Mouse (Mus musculus) myocyte (in vitro differentiated cells): ENCODE results near the gene Spata31d1a. TPM values are rescaled to one million over a fixed set of nuclear protein-coding genes. Genes with fewer than 3 reads are reported as not detected.

Experiments used
- H3K27me3 ChIP-seq: one replicate; pipeline ENCODE4 v1.6.1; 2011; ENCODE audit not compliant: control insufficient read depth, insufficient read depth, insufficient read length
- H3K36me3 ChIP-seq: one replicate; pipeline ENCODE4 v1.6.1; 2011; ENCODE audit not compliant: control insufficient read depth, insufficient read depth
- H3K4me2 ChIP-seq: one replicate; pipeline ENCODE4 v1.6.1; 2011; ENCODE audit warnings: low read depth, control low read depth
- H3K4me3 ChIP-seq: one replicate; pipeline ENCODE4 v1.5.1; 2011; ENCODE audit warnings: mild to moderate bottlenecking, control low read depth, moderate library complexity
- H3K79me2 ChIP-seq: one replicate; pipeline ENCODE4 v1.6.1; 2011; ENCODE audit not compliant: control insufficient read depth, insufficient read depth
- H3ac ChIP-seq: one replicate; pipeline ENCODE4 v1.6.1; 2011; ENCODE audit not compliant: control insufficient read depth, insufficient read length
- CEBPB ChIP-seq: IDR thresholded peaks from 2 replicates; pipeline ENCODE4 v1.6.1; 2011; ENCODE audit warnings: mild to moderate bottlenecking, moderate library complexity; ENCODE audit not compliant: poor library complexity, insufficient read depth, severe bottlenecking
- E2F4 ChIP-seq: IDR thresholded peaks from one replicate; pipeline ENCODE4 v1.6.1; 2011; ENCODE audit warnings: mild to moderate bottlenecking, control low read depth, moderate library complexity; ENCODE audit not compliant: insufficient read depth
- MAX ChIP-seq: IDR thresholded peaks from one replicate; pipeline ENCODE4 v1.6.1; 2011; ENCODE audit warnings: low read depth, mild to moderate bottlenecking, control low read depth
- MYOD1 ChIP-seq, 3 experiments: IDR thresholded peaks; one replicate each; pipeline ENCODE4 v1.6.1; 2011; ENCODE audit warnings: control low read depth in 2 of 3, low read depth in 2 of 3, mild to moderate bottlenecking in 2 of 3, moderate library complexity in 1 of 3; ENCODE audit not compliant: insufficient read length in 2 of 3, control insufficient read depth in 1 of 3
- MYOG ChIP-seq, 3 experiments: IDR thresholded peaks; one replicate each; pipeline ENCODE4 v1.6.1; 2011; ENCODE audit warnings: control low read depth in 2 of 3, low read depth in 2 of 3, mild to moderate bottlenecking in 2 of 3; ENCODE audit not compliant: insufficient read length in 2 of 3, control insufficient read depth in 1 of 3, insufficient read depth in 1 of 3
- POLR2A ChIP-seq: IDR thresholded peaks from one replicate; pipeline ENCODE4 v1.6.1; 2011; ENCODE audit warnings: low read depth, mild to moderate bottlenecking, control low read depth, moderate library complexity; ENCODE audit not compliant: insufficient read length
- POLR2AphosphoS2 ChIP-seq: IDR thresholded peaks from one replicate; pipeline ENCODE4 v1.6.1; 2011; ENCODE audit warnings: low read depth, control low read depth; ENCODE audit not compliant: insufficient read length
- REST ChIP-seq: IDR thresholded peaks from one replicate; pipeline ENCODE4 v1.6.1; 2011; ENCODE audit warnings: mild to moderate bottlenecking, control low read depth, moderate library complexity; ENCODE audit not compliant: insufficient read depth, insufficient read length
- SRF ChIP-seq: IDR thresholded peaks from one replicate; pipeline ENCODE4 v1.6.1; 2011; ENCODE audit warnings: low read depth; ENCODE audit not compliant: control insufficient read depth, insufficient read length
- TCF12 ChIP-seq: IDR thresholded peaks from one replicate; pipeline ENCODE4 v1.6.1; 2011; ENCODE audit warnings: mild to moderate bottlenecking, control low read depth; ENCODE audit not compliant: poor library complexity, insufficient read depth, severe bottlenecking
- TCF3 ChIP-seq: IDR thresholded peaks from one replicate; pipeline ENCODE4 v1.6.1; 2011; ENCODE audit warnings: low read depth, control low read depth; ENCODE audit not compliant: insufficient read length
- USF1 ChIP-seq: IDR thresholded peaks from one replicate; pipeline ENCODE4 v1.6.1; 2011; ENCODE audit warnings: low read depth, mild to moderate bottlenecking, control low read depth, moderate library complexity
- polyA plus RNA-seq: library from polyadenylated mRNA; unstranded; fragments of >200 nt; fragmentation: generic; extraction: Trizol; gene quantifications from one replicate; pipeline ENCODE4 v1.2.1, GENCODE M21; 2012; ENCODE audit warnings: missing spikeins

Spata31d1a gene
- not detected for polyA plus RNA-seq

DNA sequence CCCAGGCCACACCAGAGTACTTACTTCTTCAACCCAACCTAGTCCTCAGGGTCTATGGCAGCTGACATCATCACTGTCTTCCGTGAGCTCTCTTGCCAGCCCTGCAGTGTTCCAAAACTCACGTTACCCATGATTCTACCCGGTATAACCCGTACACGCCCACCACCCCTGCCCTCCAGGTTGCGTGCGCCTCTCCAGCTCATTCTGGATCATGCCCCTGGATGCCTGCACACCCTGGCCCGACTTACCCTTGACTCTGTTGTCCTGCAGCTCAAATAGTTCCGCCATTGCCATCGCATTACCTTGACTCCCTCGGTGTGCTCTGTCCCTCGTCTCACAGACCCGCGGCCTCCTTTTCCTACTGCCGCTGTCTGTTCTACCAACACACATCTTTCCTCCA lies at the start of gene Spata31d1a:
TSS of gene Spata31d1a (minus strand) at position 101 of the 400 bp plus-strand sequence.
- no peaks in the 10 kb centered on the region for H3K79me2 ChIP-seq
- H3K4me2 ChIP-seq = no peak within 1 kb of the TSS
- H3K4me3 ChIP-seq = no peak within 1 kb of the TSS
- peaks cover 29% of the 10 kb centered on the region for H3K27me3 ChIP-seq
- no peak within 1 kb of the TSS for H3ac ChIP-seq
- no peaks in the 10 kb centered on the region for H3K36me3 ChIP-seq
- TF ChIP-seq SRF (no peak), MYOG (IDR thresholded peaks at IDR 0.05; ENCODE audit: control insufficient read depth in 1 of 3, insufficient read depth in 1 of 3, insufficient read length in 2 of 3, low read depth in 2 of 3) (no peak), E2F4 (no peak), MAX (no peak), MYOD1 (IDR thresholded peaks at IDR 0.05; ENCODE audit: control insufficient read depth in 1 of 3, insufficient read length in 2 of 3, low read depth in 2 of 3) (no peak), CEBPB (no peak), USF1 (no peak), TCF12 (no peak), TCF3 (no peak), POLR2AphosphoS2 (no peak), POLR2A (no peak), REST (no peak)

DNA sequence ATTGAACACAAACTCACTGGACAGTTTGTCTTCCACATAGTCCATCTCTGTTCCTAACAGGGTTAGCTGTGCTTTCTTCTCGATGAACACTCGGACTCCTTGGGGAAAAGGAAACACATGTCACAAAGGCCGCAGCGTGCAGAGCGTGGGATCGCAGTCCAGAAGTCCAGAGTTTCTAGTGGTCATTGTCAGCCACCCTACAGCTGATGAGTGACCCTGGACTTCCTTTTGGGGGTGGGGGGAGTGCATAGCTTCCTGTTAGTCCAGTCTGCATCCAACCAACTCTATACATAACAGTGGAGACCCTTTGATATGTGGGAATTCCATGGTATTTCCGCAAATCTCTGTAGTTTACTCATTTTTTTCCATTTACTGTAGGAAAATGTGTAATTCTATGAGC lies 46.8 kb upstream of the Spata31d1a start:
- no peaks in the 10 kb centered on the region for H3K27me3 ChIP-seq
- H3K4me3 ChIP-seq = no peak overlapping the region
- H3K36me3 ChIP-seq = peaks cover 20% of the 10 kb centered on the region
- H3ac ChIP-seq = no peak overlapping the region
- no peak overlapping the region for H3K4me2 ChIP-seq
- H3K79me2 ChIP-seq = peaks cover under 1% of the 10 kb centered on the region
- TF ChIP-seq SRF = no peak
- TF ChIP-seq MYOG (IDR thresholded peaks at IDR 0.05; ENCODE audit: control insufficient read depth in 1 of 3, insufficient read depth in 1 of 3, insufficient read length in 2 of 3, low read depth in 2 of 3) = no peak
- TF ChIP-seq MAX = no peak
- no peak for TF ChIP-seq TCF3
- TF ChIP-seq CEBPB = no peak
- TF ChIP-seq E2F4 = no peak

DNA sequence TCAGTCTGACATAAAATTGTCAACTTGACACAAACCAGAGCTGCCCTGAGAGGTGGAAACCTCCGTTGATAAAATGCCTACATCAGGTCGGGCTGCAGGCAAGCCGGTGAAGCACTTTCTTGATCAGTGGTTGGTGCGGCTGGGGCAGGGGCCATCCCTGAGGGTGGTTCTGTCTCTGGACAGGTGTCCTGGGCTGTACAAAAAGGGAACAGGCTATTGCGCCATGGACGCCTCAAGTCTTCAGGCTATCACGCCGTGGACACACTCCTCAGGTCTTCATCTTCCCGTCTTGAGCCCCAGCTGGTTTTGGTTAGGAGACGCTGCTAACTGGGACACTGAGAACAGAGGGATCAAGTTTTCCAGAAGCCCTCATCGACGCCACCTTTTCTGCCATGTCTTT lies 40.2 kb upstream of the Spata31d1a start:
- no peaks in the 10 kb centered on the region for H3K27me3 ChIP-seq

DNA sequence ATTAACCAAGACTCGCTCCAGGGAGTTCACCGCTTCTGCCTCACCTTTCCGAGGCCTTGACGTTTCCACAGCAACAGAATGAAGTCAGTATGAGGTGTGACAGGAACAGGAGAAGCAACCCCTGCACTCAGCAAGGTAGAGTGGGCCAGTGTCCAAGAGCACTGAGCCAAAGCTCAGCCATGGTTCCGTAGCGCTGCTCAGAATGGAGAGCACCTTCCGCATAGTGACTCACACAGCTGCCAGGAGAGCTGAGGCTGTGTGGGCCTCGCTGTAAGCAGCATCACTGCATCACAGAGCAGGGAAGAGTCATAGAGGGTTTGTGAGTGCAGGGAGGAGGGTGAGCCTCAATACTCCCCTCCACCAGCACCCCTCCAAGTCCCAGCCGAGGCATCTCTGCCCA lies 36.6 kb upstream of the Spata31d1a start, which contains the start of gene 1700014D04Rik:
TSS of gene 1700014D04Rik (minus strand) at position 42 of the 400 bp plus-strand sequence.
- Histone ChIP-seq H3K27me3 (no peaks in the 10 kb centered on the region), H3K4me2 (no peak within 1 kb of the TSS), H3K36me3 (no peaks in the 10 kb centered on the region), H3ac (no peak within 1 kb of the TSS), H3K4me3 (no peak within 1 kb of the TSS), H3K79me2 (no peaks in the 10 kb centered on the region)
- TF ChIP-seq TCF12 = no peak
- TF ChIP-seq TCF3 = no peak
- no peak for TF ChIP-seq USF1
- no peak for TF ChIP-seq POLR2A
- TF ChIP-seq SRF = no peak
- TF ChIP-seq CEBPB = no peak
- TF ChIP-seq MAX = no peak
- TF ChIP-seq REST = no peak
- no peak for TF ChIP-seq MYOD1 (IDR thresholded peaks at IDR 0.05; ENCODE audit: control insufficient read depth in 1 of 3, insufficient read length in 2 of 3, low read depth in 2 of 3)
- TF ChIP-seq E2F4 = no peak
- TF ChIP-seq MYOG (IDR thresholded peaks at IDR 0.05; ENCODE audit: control insufficient read depth in 1 of 3, insufficient read depth in 1 of 3, insufficient read length in 2 of 3, low read depth in 2 of 3) = no peak
- TF ChIP-seq POLR2AphosphoS2 = no peak

More for the DNA sequence above, 40.2 kb upstream of the Spata31d1a start:
- Histone ChIP-seq H3K36me3 (no peaks in the 10 kb centered on the region), H3K4me2 (no peak overlapping the region), H3K4me3 (no peak overlapping the region), H3K79me2 (no peaks in the 10 kb centered on the region), H3ac (no peak overlapping the region)
- TF ChIP-seq POLR2A (no peak), USF1 (no peak), TCF12 (no peak), CEBPB (no peak), MAX (no peak), MYOD1 (IDR thresholded peaks at IDR 0.05; ENCODE audit: control insufficient read depth in 1 of 3, insufficient read length in 2 of 3, low read depth in 2 of 3) (no peak), POLR2AphosphoS2 (no peak)

DNA sequence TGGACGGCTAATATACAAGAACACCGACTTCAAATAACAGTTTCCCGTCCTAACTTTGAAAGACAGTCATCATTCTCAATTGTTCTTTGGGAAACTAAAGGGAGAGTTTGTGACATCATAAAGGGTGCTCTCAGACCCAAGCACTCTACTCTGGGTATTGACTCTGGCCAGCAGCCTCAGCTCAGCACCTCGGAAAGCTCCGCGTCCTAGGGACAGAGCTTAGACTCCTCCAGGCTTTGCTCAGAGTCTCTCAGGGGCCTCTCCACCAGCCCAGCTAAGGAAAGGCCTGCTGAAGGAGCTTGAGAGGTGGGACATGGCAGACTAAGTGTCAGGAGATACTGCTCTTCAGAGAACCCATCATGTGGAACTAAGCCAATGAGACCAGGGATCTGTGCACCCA lies 36.0 kb upstream of the Spata31d1a start:
- Histone ChIP-seq H3K79me2 (no peaks in the 10 kb centered on the region), H3K4me3 (no peak overlapping the region), H3K36me3 (no peaks in the 10 kb centered on the region), H3ac (no peak overlapping the region), H3K4me2 (no peak overlapping the region), H3K27me3 (no peaks in the 10 kb centered on the region)
- TF ChIP-seq POLR2A (no peak), REST (peak; percentile 61)
